Mouse (Mus musculus): ENCODE measurements around the gene Rbfox3.

Rbfox3 gene

GRCm38 (mm10) chr11:118553926-118554325 lies 357.5 kb downstream of the Rbfox3 start:
- no peak for DNase-seq (ENCODE audit: low spot score in 2 of 2)

GRCm38 (mm10) chr11:118553001-118553400 lies 358.4 kb downstream of the Rbfox3 start:
- no peak for DNase-seq (ENCODE audit: low spot score in 2 of 2)

- DNase-seq (ENCODE audit: low spot score in 2 of 2), result no peak
Observed at GRCm38 (mm10) chr11:118552478-118552877, 358.9 kb downstream of the Rbfox3 start.

GRCm38 (mm10) chr11:118551705-118552104 lies 359.7 kb downstream of the Rbfox3 start:
- no peak for DNase-seq (ENCODE audit: low spot score in 2 of 2)

- no peak for DNase-seq (ENCODE audit: low spot score in 2 of 2)
Observed at GRCm38 (mm10) chr11:118550773-118551520, 360.4 kb downstream of the Rbfox3 start.

- no peak for DNase-seq (ENCODE audit: low spot score in 2 of 2)
Observed at GRCm38 (mm10) chr11:118548242-118548641, 363.2 kb downstream of the Rbfox3 start.

- no peak for DNase-seq (ENCODE audit: low spot score in 2 of 2)
Observed at GRCm38 (mm10) chr11:118546269-118546668, 365.1 kb downstream of the Rbfox3 start.

GRCm38 (mm10) chr11:118545690-118546089 lies 365.7 kb downstream of the Rbfox3 start:
- no peak for DNase-seq (ENCODE audit: low spot score in 2 of 2)

GRCm38 (mm10) chr11:118544564-118544963 lies 366.8 kb downstream of the Rbfox3 start:
- no peak for DNase-seq (ENCODE audit: low spot score in 2 of 2)

GRCm38 (mm10) chr11:118542906-118543305 lies 368.5 kb downstream of the Rbfox3 start:
- DNase-seq (ENCODE audit: low spot score in 2 of 2), result no peak

- DNase-seq (ENCODE audit: low spot score in 2 of 2), result no peak
Observed at GRCm38 (mm10) chr11:118540411-118541026, 370.9 kb downstream of the Rbfox3 start.

GRCm38 (mm10) chr11:118538008-118538407 lies 373.4 kb downstream of the Rbfox3 start:
- DNase-seq (ENCODE audit: low spot score in 2 of 2), result no peak

GRCm38 (mm10) chr11:118534382-118535092 lies 376.9 kb downstream of the Rbfox3 start:
- DNase-seq (ENCODE audit: low spot score in 2 of 2), result no peak

- DNase-seq (ENCODE audit: low spot score in 2 of 2), result no peak
Observed at GRCm38 (mm10) chr11:118530313-118530712, 381.1 kb downstream of the Rbfox3 start.

GRCm38 (mm10) chr11:118528761-118529160 lies 382.6 kb downstream of the Rbfox3 start:
- DNase-seq (ENCODE audit: low spot score in 2 of 2), result no peak

- DNase-seq (ENCODE audit: low spot score in 2 of 2), result no peak
Observed at GRCm38 (mm10) chr11:118525059-118525458, 386.3 kb downstream of the Rbfox3 start.

- DNase-seq (ENCODE audit: low spot score in 2 of 2), result peak; percentile 45 to 47
Observed at GRCm38 (mm10) chr11:118523496-118524145, 387.8 kb downstream of the Rbfox3 start.

- DNase-seq (ENCODE audit: low spot score in 2 of 2), result no peak
Observed at GRCm38 (mm10) chr11:118520932-118521331, 390.5 kb downstream of the Rbfox3 start.

GRCm38 (mm10) chr11:118520251-118520650 lies 391.1 kb downstream of the Rbfox3 start:
- no peak for DNase-seq (ENCODE audit: low spot score in 2 of 2)

- no peak for DNase-seq (ENCODE audit: low spot score in 2 of 2)
Observed at GRCm38 (mm10) chr11:118518743-118519142, 392.7 kb downstream of the Rbfox3 start.

- DNase-seq (ENCODE audit: low spot score in 2 of 2), result no peak
Observed at GRCm38 (mm10) chr11:118517924-118518323, 393.5 kb downstream of the Rbfox3 start.

GRCm38 (mm10) chr11:118512257-118512910 lies 399.0 kb downstream of the Rbfox3 start:
- DNase-seq (ENCODE audit: low spot score in 2 of 2), result no peak

Measured in right cerebral cortex, adult 2 months (tissue).